Mouse (Mus musculus): ENCODE data around the gene Rcor1. TPM values are rescaled to one million over a fixed set of nuclear protein-coding genes. Genes with fewer than 3 reads are reported as not detected.

Rcor1 gene
- polyA plus RNA-seq, 1 experiment from 2014 or later, result 8.0 TPM

GRCm38 (mm10) chr12:111005803-111006202, 33.3 kb upstream of the Rcor1 start:
- Histone ChIP-seq H3K4me3 (no peak overlapping the region), H3K27ac (no peak overlapping the region), H3K4me1 (peaks cover 19% of the 10 kb centered on the region), H3K9ac (no peak overlapping the region), H3K27me3 (no peaks in the 10 kb centered on the region), H3K36me3 (ENCODE audit: poor library complexity, severe bottlenecking) (no peaks in the 10 kb centered on the region), H3K9me3 (replicated peaks) (no peaks in the 10 kb centered on the region), H3K4me2 (no peak overlapping the region)
- no peak for ATAC-seq
- 80% methylated on average over 6 of the region's 6 CpGs for WGBS

- Histone ChIP-seq H3K27me3 (no peaks in the 10 kb centered on the region), H3K27ac (no peak overlapping the region), H3K9me3 (replicated peaks) (no peaks in the 10 kb centered on the region), H3K4me2 (no peak overlapping the region), H3K4me1 (peaks cover 19% of the 10 kb centered on the region), H3K9ac (no peak overlapping the region), H3K4me3 (no peak overlapping the region), H3K36me3 (ENCODE audit: poor library complexity, severe bottlenecking) (no peaks in the 10 kb centered on the region)
- ATAC-seq, result no peak
- WGBS, result 53% methylated on average over 5 of the region's 5 CpGs
These were observed 32.8 kb upstream of the Rcor1 start for GRCm38 (mm10) chr12:111006339-111006738.

GRCm38 (mm10) chr12:111007134-111008103, 31.7 kb upstream of the Rcor1 start:
- Histone ChIP-seq H3K4me3 (no peak overlapping the region), H3K27me3 (no peaks in the 10 kb centered on the region), H3K9me3 (replicated peaks) (no peaks in the 10 kb centered on the region), H3K4me2 (no peak overlapping the region), H3K9ac (no peak overlapping the region), H3K36me3 (ENCODE audit: poor library complexity, severe bottlenecking) (no peaks in the 10 kb centered on the region), H3K27ac (no peak overlapping the region), H3K4me1 (peaks cover 19% of the 10 kb centered on the region)
- 74% methylated on average over 14 of the region's 14 CpGs for WGBS
- ATAC-seq, result no peak

- Histone ChIP-seq H3K9me3 (replicated peaks) (no peaks in the 10 kb centered on the region), H3K4me1 (peaks cover 19% of the 10 kb centered on the region), H3K9ac (0 out of 2 replicates have a peak overlapping the region, but pooled peaks have one; percentile 12), H3K4me2 (no peak overlapping the region), H3K27me3 (no peaks in the 10 kb centered on the region), H3K27ac (no peak overlapping the region), H3K36me3 (ENCODE audit: poor library complexity, severe bottlenecking) (no peaks in the 10 kb centered on the region), H3K4me3 (no peak overlapping the region)
- no peak for ATAC-seq
- 70% methylated on average over 11 of the region's 11 CpGs for WGBS
These were observed 30.4 kb upstream of the Rcor1 start for GRCm38 (mm10) chr12:111008500-111009490.

- Histone ChIP-seq H3K27me3 (no peaks in the 10 kb centered on the region), H3K9me3 (replicated peaks) (no peaks in the 10 kb centered on the region), H3K4me1 (peaks cover 19% of the 10 kb centered on the region), H3K4me3 (no peak overlapping the region), H3K9ac (no peak overlapping the region), H3K27ac (no peak overlapping the region), H3K36me3 (ENCODE audit: poor library complexity, severe bottlenecking) (no peaks in the 10 kb centered on the region), H3K4me2 (no peak overlapping the region)
- 74% methylated on average over 6 of the region's 6 CpGs for WGBS
- no peak for ATAC-seq
These were observed 29.4 kb upstream of the Rcor1 start for GRCm38 (mm10) chr12:111009615-111010257.

- no peak overlapping the region for H3K4me3 ChIP-seq
- WGBS, result 86% methylated on average over 3 of the region's 3 CpGs
These were observed 22.3 kb upstream of the Rcor1 start for GRCm38 (mm10) chr12:111016807-111017206.

GRCm38 (mm10) chr12:111018068-111018467, 21.1 kb upstream of the Rcor1 start:
- H3K4me3 ChIP-seq, result no peak overlapping the region
- H3K27ac ChIP-seq, result no peak overlapping the region
- no peak overlapping the region for H3K4me2 ChIP-seq
- WGBS, result 91% methylated on average over 11 of the region's 11 CpGs
- no peaks in the 10 kb centered on the region for H3K4me1 ChIP-seq
- ATAC-seq, result no peak
- no peaks in the 10 kb centered on the region for H3K27me3 ChIP-seq
- H3K9ac ChIP-seq, result no peak overlapping the region
- no peaks in the 10 kb centered on the region for H3K36me3 ChIP-seq (ENCODE audit: poor library complexity, severe bottlenecking)
- no peaks in the 10 kb centered on the region for H3K9me3 ChIP-seq (replicated peaks)

More at GRCm38 (mm10) chr12:111016807-111017206, 22.3 kb upstream of the Rcor1 start:
- no peaks in the 10 kb centered on the region for H3K4me1 ChIP-seq
- no peaks in the 10 kb centered on the region for H3K36me3 ChIP-seq (ENCODE audit: poor library complexity, severe bottlenecking)
- no peak overlapping the region for H3K27ac ChIP-seq
- no peak overlapping the region for H3K9ac ChIP-seq
- no peak overlapping the region for H3K4me2 ChIP-seq
- H3K9me3 ChIP-seq (replicated peaks), result no peaks in the 10 kb centered on the region
- H3K27me3 ChIP-seq, result no peaks in the 10 kb centered on the region
- ATAC-seq, result no peak

- Histone ChIP-seq H3K9ac (no peak overlapping the region), H3K9me3 (replicated peaks) (no peaks in the 10 kb centered on the region), H3K4me1 (no peaks in the 10 kb centered on the region), H3K27me3 (no peaks in the 10 kb centered on the region), H3K36me3 (ENCODE audit: poor library complexity, severe bottlenecking) (no peaks in the 10 kb centered on the region), H3K4me2 (no peak overlapping the region), H3K27ac (no peak overlapping the region), H3K4me3 (no peak overlapping the region)
- 96% methylated on average over 2 of the region's 2 CpGs for WGBS
- no peak for ATAC-seq
These were observed 20.1 kb upstream of the Rcor1 start for GRCm38 (mm10) chr12:111019086-111019485.

GRCm38 (mm10) chr12:111021138-111021537, 18.0 kb upstream of the Rcor1 start:
- Histone ChIP-seq H3K27ac (no peak overlapping the region), H3K9ac (no peak overlapping the region), H3K9me3 (replicated peaks) (no peaks in the 10 kb centered on the region), H3K4me2 (no peak overlapping the region), H3K4me3 (no peak overlapping the region), H3K4me1 (no peaks in the 10 kb centered on the region), H3K27me3 (no peaks in the 10 kb centered on the region), H3K36me3 (ENCODE audit: poor library complexity, severe bottlenecking) (no peaks in the 10 kb centered on the region)
- WGBS, result 27% methylated on average over 1 of the region's 1 CpGs
- ATAC-seq, result no peak

GRCm38 (mm10) chr12:111021577-111021976, 17.6 kb upstream of the Rcor1 start:
- ATAC-seq, result no peak
- H3K9ac ChIP-seq, result no peak overlapping the region
- no peaks in the 10 kb centered on the region for H3K9me3 ChIP-seq (replicated peaks)
- no peaks in the 10 kb centered on the region for H3K4me1 ChIP-seq
- H3K27ac ChIP-seq, result no peak overlapping the region
- no peak overlapping the region for H3K4me2 ChIP-seq
- no peaks in the 10 kb centered on the region for H3K27me3 ChIP-seq
- H3K4me3 ChIP-seq, result no peak overlapping the region
- WGBS, result 64% methylated on average over 3 of the region's 3 CpGs
- H3K36me3 ChIP-seq (ENCODE audit: poor library complexity, severe bottlenecking), result no peaks in the 10 kb centered on the region

GRCm38 (mm10) chr12:111028176-111029167, 10.7 kb upstream of the Rcor1 start:
- no peaks in the 10 kb centered on the region; the same call in 1 of the 2 replicates for H3K27me3 ChIP-seq
- H3K9me3 ChIP-seq (replicated peaks), result no peaks in the 10 kb centered on the region
- no peak overlapping the region for H3K4me3 ChIP-seq
- H3K4me1 ChIP-seq, result no peaks in the 10 kb centered on the region
- no peak overlapping the region for H3K27ac ChIP-seq
- no peak overlapping the region for H3K9ac ChIP-seq
- no peak for ATAC-seq
- 71% methylated on average over 19 of the region's 19 CpGs for WGBS
- H3K36me3 ChIP-seq (ENCODE audit: poor library complexity, severe bottlenecking), result no peaks in the 10 kb centered on the region
- H3K4me2 ChIP-seq, result no peak overlapping the region

Measured in forebrain, embryonic 13.5 days (tissue).